Mouse (Mus musculus) ES-E14 (cell line): ENCODE measurements around the gene Pkhd1. TPM values are rescaled to one million over a fixed set of nuclear protein-coding genes. Genes with fewer than 3 reads are reported as not detected.

Experiments used
- DNase-seq: peaks from one replicate; pipeline ENCODE4 v3.0.0-alpha.2; 2013; ENCODE audit warnings: low read depth, low spot score
- H3K27ac ChIP-seq: 2 replicates; pipeline ENCODE4 v1.5.1; 2012; ENCODE audit warnings: low read depth, mild to moderate bottlenecking, low read length, moderate library complexity, mixed read lengths; ENCODE audit not compliant: poor library complexity, insufficient read depth, severe bottlenecking
- H3K36me3 ChIP-seq: 2 replicates; pipeline ENCODE4 v1.6.1; 2012; ENCODE audit warnings: mild to moderate bottlenecking, low read length, moderate library complexity, mixed read lengths; ENCODE audit not compliant: control insufficient read depth, poor library complexity, insufficient read depth, severe bottlenecking
- H3K4me1 ChIP-seq, 2 experiments: fragments of 150-350 bp in 1 of 2; sonication (generic) in 1 of 2; 2 replicates each; pipeline ENCODE4 v1.6.1; 2012; ENCODE audit warnings: low read length in 2 of 2, mild to moderate bottlenecking in 1 of 2, mixed read lengths in 1 of 2; ENCODE audit not compliant: control insufficient read depth in 2 of 2, insufficient read depth in 2 of 2, poor library complexity in 1 of 2
- H3K4me3 ChIP-seq, 2 experiments: fragments of 150-350 bp in 1 of 2; sonication (generic) in 1 of 2; 2 replicates each; pipeline ENCODE4 v1.5.1; 2012; ENCODE audit warnings: low read length in 2 of 2, low read depth in 1 of 2, mild to moderate bottlenecking in 1 of 2, mixed read lengths in 1 of 2; ENCODE audit not compliant: insufficient read depth in 1 of 2, poor library complexity in 1 of 2, severe bottlenecking in 1 of 2
- H3K9ac ChIP-seq: 2 replicates; pipeline ENCODE4 v1.6.1; 2012; ENCODE audit warnings: low read depth, mild to moderate bottlenecking, low read length, mixed read lengths; ENCODE audit not compliant: poor library complexity, insufficient read depth, severe bottlenecking
- H3K9me3 ChIP-seq: fragments of 150-350 bp; sonication (generic); 2 replicates; pipeline ENCODE4 v1.6.1; 2012; ENCODE audit warnings: low read depth, mild to moderate bottlenecking, low read length; ENCODE audit not compliant: control insufficient read depth, insufficient read depth
- CHD2 ChIP-seq: IDR thresholded peaks from 2 replicates; pipeline ENCODE4 v1.6.1; 2014; ENCODE audit warnings: mild to moderate bottlenecking, low read depth, low read length, inconsistent platforms
- HCFC1 ChIP-seq: IDR thresholded peaks from 2 replicates; pipeline ENCODE4 v1.6.1; 2012; ENCODE audit warnings: low read length, inconsistent platforms, borderline replicate concordance; ENCODE audit not compliant: insufficient read depth
- MAFK ChIP-seq: IDR thresholded peaks from 2 replicates; pipeline ENCODE4 v1.6.1; 2014; ENCODE audit warnings: mild to moderate bottlenecking, low read depth, low read length, inconsistent platforms; ENCODE audit not compliant: insufficient read depth
- ZC3H11A ChIP-seq: IDR thresholded peaks from 2 replicates; pipeline ENCODE4 v1.6.1; 2012; ENCODE audit warnings: low read depth, mild to moderate bottlenecking, inconsistent platforms, low read length, borderline replicate concordance
- ZNF384 ChIP-seq: IDR thresholded peaks from 2 replicates; pipeline ENCODE4 v1.6.1; 2012; ENCODE audit warnings: low read depth, low read length, inconsistent platforms
- in situ Hi-C, 2 experiments: fragments of 600-800 bp; cut with MboI; formaldehyde crosslinking; loops; one replicate each; pipeline ENCODE4 v1.15.1; 2025; ENCODE audit warnings: low sequenced_read_pairs in 2 of 2, inconsistent platforms in 1 of 2; ENCODE audit not compliant: unreplicated experiment in 2 of 2
- total RNA-seq: library from RNA; depleted of rRNA; stranded (reverse); fragments of 300-350 nt; gene quantifications from 2 replicates; pipeline ENCODE4 v1.2.3, GENCODE M21; 2012; rRNA removed

Pkhd1 gene
- total RNA-seq, 1 experiment, result 2.0 TPM

GRCm38 (mm10) chr1:20039389-20039788, 578.5 kb downstream of the Pkhd1 start:
- H3K4me3 ChIP-seq, result no peak overlapping the region
- in situ Hi-C loops, result no loop called here

GRCm38 (mm10) chr1:20035277-20035676, 582.6 kb downstream of the Pkhd1 start:
- in situ Hi-C loops, result no loop called here
- no peaks in the 10 kb centered on the region for H3K4me1 ChIP-seq
- no peak for DNase-seq
- no peaks in the 10 kb centered on the region for H3K9me3 ChIP-seq
- no peak overlapping the region for H3K4me3 ChIP-seq
- H3K27ac ChIP-seq, result no peak overlapping the region
- H3K9ac ChIP-seq, result no peak overlapping the region
- no peak for TF ChIP-seq HCFC1
- TF ChIP-seq MAFK, result no peak
- no peak for TF ChIP-seq CHD2
- TF ChIP-seq ZNF384, result no peak
- TF ChIP-seq ZC3H11A, result no peak
- H3K36me3 ChIP-seq, result no peaks in the 10 kb centered on the region

More at GRCm38 (mm10) chr1:20039389-20039788, 578.5 kb downstream of the Pkhd1 start:
- Histone ChIP-seq H3K9me3 (no peaks in the 10 kb centered on the region), H3K4me1 (no peaks in the 10 kb centered on the region), H3K9ac (no peak overlapping the region), H3K36me3 (no peaks in the 10 kb centered on the region), H3K27ac (no peak overlapping the region)
- no peak for TF ChIP-seq HCFC1
- no peak for TF ChIP-seq CHD2
- TF ChIP-seq MAFK, result no peak
- TF ChIP-seq ZNF384, result no peak
- TF ChIP-seq ZC3H11A, result no peak
- DNase-seq, result no peak

GRCm38 (mm10) chr1:20018198-20018925, 599.5 kb downstream of the Pkhd1 start:
- H3K4me3 ChIP-seq, result no peak overlapping the region
- in situ Hi-C loops, result no loop called here
- no peak overlapping the region for H3K27ac ChIP-seq
- no peaks in the 10 kb centered on the region for H3K36me3 ChIP-seq
- TF ChIP-seq HCFC1, result no peak
- TF ChIP-seq MAFK, result no peak
- no peak for TF ChIP-seq ZC3H11A
- TF ChIP-seq CHD2, result no peak
- no peak for TF ChIP-seq ZNF384
- no peaks in the 10 kb centered on the region for H3K9me3 ChIP-seq
- DNase-seq, result no peak
- no peak overlapping the region for H3K9ac ChIP-seq
- no peaks in the 10 kb centered on the region for H3K4me1 ChIP-seq

- TF ChIP-seq MAFK (no peak), CHD2 (no peak), ZNF384 (no peak), HCFC1 (no peak), ZC3H11A (no peak)
- no peak overlapping the region for H3K27ac ChIP-seq
- no peak overlapping the region for H3K9ac ChIP-seq
- no peaks in the 10 kb centered on the region for H3K9me3 ChIP-seq
- no peak for DNase-seq
- H3K4me1 ChIP-seq, result no peaks in the 10 kb centered on the region
- H3K36me3 ChIP-seq, result no peaks in the 10 kb centered on the region
- in situ Hi-C loops, result no loop called here
- H3K4me3 ChIP-seq, result no peak overlapping the region
These were observed 600.2 kb downstream of the Pkhd1 start for GRCm38 (mm10) chr1:20017619-20018018.

Other genes starting within 250 kb of the Pkhd1 start
- gene Il17a, start 112.8 kb upstream of the Pkhd1 start, total RNA-seq, result not detected in 2 replicates
- 0.58 and 1.0 TPM in 2 replicates for gene Il17f, start 172.6 kb upstream of the Pkhd1 start, total RNA-seq
- gene Mcm3, start 202.2 kb upstream of the Pkhd1 start, total RNA-seq, result 178 and 179 TPM in 2 replicates